Mouse (Mus musculus): ENCODE data around the gene Ubac2. TPM values are rescaled to one million over a fixed set of nuclear protein-coding genes. Genes with fewer than 3 reads are reported as not detected.

Ubac2 gene
- polyA plus RNA-seq, 1 experiment from 2014 or later = 58.9 TPM

DNA sequence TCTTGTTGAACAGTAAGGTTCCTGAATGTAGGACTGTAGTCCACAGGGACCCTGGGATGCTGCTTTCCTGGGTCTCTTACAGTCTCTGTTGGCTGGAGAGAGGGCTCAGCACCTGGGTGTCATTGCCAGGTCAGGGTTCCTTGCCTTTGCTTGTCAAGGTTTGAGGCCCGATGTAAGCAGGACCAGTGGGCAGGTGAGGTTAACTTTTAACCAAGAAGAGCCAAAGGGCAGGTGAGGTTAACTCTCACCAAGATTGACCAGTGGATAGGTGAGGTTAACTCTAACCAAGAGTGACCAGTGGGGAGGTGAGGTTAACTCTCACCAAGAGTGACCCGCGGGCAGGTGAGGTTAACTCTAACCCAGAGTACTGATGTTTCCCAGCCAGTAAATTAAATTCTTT, 110.9 kb downstream of the Ubac2 start:
- Histone ChIP-seq H3K27ac (replicated peaks) (no peak overlapping the region), H3K36me3 (peaks cover 9% of the 10 kb centered on the region), H3K4me2 (replicated peaks) (no peak overlapping the region), H3K4me1 (no peaks in the 10 kb centered on the region), H3K4me3 (no peak overlapping the region), H3K27me3 (no peaks in the 10 kb centered on the region), H3K9ac (replicated peaks) (no peak overlapping the region), H3K9me3 (no peaks in the 10 kb centered on the region)
- WGBS = 98% methylated on average over 3 of the region's 3 CpGs
- no peak for ATAC-seq (ENCODE audit: low FRiP score, low read depth)

DNA sequence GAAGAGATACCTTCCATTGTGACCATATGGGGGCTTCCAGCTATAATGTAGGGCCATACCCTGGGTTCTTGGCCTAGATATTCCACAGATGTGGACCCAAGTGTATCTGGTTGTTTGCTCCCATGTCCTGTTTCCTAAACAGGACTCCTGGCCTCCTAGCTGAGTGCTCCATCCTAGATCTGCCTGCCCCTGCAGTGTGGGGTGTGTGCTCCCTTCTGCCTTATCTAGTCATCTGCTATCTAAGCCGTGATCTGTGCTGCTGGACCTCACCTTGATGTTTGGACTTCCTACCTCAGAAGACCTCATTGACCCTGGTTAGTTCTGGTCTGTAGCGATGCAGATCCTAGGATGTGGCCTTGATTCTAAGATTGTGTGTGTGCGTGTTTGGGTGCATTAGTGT, 111.4 kb downstream of the Ubac2 start:
- no peak for ATAC-seq (ENCODE audit: low FRiP score, low read depth)
- H3K27ac ChIP-seq (replicated peaks) = no peak overlapping the region
- no peak overlapping the region for H3K9ac ChIP-seq (replicated peaks)
- H3K27me3 ChIP-seq = no peaks in the 10 kb centered on the region
- H3K36me3 ChIP-seq = peaks cover 14% of the 10 kb centered on the region
- H3K4me1 ChIP-seq = no peaks in the 10 kb centered on the region
- no peak overlapping the region for H3K4me3 ChIP-seq
- WGBS = 96% methylated on average over 3 of the region's 3 CpGs
- no peaks in the 10 kb centered on the region for H3K9me3 ChIP-seq
- no peak overlapping the region for H3K4me2 ChIP-seq (replicated peaks)

DNA sequence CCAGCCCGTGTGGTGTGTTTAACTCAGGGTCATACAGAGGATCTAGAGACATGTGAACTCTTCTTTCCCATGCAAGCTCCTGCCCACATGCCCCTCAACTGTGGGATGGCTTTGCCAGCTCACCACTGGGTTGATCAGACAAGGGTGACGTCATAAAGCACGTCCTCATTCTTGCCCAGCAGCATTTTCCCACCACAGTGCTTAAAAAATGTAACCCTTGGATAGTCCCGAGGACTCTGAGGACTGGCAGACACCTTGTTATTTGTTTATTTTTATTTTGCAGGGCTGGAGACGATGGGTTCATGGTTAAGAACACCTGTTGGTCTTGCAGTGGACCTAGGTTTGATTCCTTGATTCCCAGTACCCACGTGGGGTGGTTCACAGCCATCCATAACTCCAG, 112.5 kb downstream of the Ubac2 start:
- Histone ChIP-seq H3K27me3 (no peaks in the 10 kb centered on the region), H3K9ac (replicated peaks) (no peak overlapping the region), H3K4me1 (no peaks in the 10 kb centered on the region), H3K27ac (replicated peaks) (no peak overlapping the region), H3K4me2 (replicated peaks) (no peak overlapping the region), H3K9me3 (no peaks in the 10 kb centered on the region), H3K36me3 (peaks cover 23% of the 10 kb centered on the region), H3K4me3 (no peak overlapping the region)
- 90% methylated on average over 6 of the region's 6 CpGs for WGBS
- no peak for ATAC-seq (ENCODE audit: low FRiP score, low read depth)

DNA sequence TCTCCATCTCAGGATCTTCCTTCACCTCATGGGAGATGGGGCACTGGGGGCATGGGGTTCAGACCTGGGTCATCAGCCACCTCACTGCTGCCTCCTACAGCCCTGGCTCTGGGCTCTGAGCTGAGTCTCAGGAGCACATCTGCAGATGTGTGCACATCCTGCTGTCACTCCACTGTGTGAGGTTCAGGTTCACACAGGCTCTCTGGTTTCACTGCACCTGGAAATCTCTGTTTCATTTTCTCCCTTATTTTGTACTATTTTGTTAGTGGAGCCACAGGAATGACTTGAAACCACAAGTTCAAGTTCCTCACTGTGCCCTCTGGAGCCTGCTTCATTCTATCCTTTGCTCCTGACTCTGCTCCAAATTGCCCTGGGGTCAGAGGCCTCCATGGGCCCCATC, 113.5 kb downstream of the Ubac2 start:
- no peaks in the 10 kb centered on the region for H3K4me1 ChIP-seq
- no peak overlapping the region for H3K4me3 ChIP-seq
- peaks cover 34% of the 10 kb centered on the region for H3K36me3 ChIP-seq
- no peak overlapping the region for H3K9ac ChIP-seq (replicated peaks)
- no peak overlapping the region for H3K4me2 ChIP-seq (replicated peaks)
- no peaks in the 10 kb centered on the region for H3K9me3 ChIP-seq
- H3K27ac ChIP-seq (replicated peaks) = no peak overlapping the region
- no peak for ATAC-seq (ENCODE audit: low FRiP score, low read depth)
- H3K27me3 ChIP-seq = no peaks in the 10 kb centered on the region

DNA sequence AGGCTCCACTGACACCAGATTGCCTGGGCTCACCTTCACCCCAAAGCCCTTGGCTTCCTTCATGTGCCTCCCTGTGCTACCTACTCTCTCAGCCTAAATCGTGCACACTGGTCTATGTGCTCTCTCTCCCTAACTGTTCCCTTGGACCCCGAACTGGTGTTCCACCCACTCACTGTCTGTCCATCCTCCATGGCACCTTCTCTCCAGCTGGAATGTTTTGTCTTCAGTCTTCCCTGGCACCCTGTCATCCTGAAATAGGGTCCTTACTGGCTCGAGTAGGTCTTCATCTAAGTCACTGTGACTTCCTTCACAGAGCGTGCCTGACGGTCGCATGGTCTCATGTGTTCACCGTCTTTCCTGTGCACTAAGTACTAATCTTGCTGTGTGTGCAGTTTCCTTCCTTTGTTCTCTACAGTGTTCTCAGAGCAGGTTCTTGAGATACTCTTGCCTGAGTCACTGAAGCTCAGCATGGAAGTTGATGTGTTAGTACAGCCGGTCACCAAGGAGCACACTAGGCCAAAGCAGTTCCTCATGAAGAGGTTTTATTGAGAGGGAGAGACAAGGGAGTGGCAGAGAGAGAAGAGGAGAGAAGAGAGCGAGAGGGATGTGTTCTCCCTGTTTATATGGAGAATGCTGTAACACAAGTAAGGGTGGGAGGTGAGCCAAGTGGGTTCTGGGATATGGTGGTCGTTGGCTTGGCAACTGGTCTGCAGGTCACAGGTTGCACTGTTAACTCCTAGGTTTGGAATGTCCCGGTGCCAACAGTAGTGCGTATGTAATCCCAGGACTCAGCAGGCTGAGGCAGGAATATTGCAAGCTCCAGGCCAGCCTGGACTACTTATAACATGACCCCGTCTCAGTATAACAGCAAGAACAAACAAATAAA, 114.2 kb downstream of the Ubac2 start:
- Histone ChIP-seq H3K4me1 (no peaks in the 10 kb centered on the region), H3K27ac (replicated peaks) (no peak overlapping the region), H3K9me3 (no peaks in the 10 kb centered on the region), H3K36me3 (peaks cover 34% of the 10 kb centered on the region), H3K27me3 (no peaks in the 10 kb centered on the region), H3K4me2 (replicated peaks) (no peak overlapping the region), H3K4me3 (no peak overlapping the region), H3K9ac (replicated peaks) (no peak overlapping the region)
- no peak for ATAC-seq (ENCODE audit: low FRiP score, low read depth)
- WGBS = 93% methylated on average over 13 of the region's 13 CpGs

DNA sequence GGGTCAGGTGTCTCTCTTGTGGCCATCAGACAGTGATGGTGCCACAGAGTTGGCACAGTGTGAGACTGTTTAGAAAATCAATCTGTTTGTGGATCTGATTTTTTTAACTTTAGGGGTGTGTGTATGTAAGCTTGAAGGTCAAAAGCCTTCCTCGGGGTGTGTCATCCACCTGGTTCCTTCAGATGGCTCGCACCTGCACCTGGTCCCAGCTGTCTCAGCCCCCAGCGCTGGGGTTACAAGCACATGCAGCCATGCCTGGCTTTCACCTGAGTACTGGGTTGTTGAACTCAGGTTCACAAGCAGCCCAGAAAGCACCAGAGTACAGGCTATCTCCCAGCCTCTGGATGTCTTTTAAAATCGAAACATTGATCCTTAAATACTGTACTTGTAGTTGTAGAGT, 115.2 kb downstream of the Ubac2 start:
- Histone ChIP-seq H3K27ac (replicated peaks) (no peak overlapping the region), H3K9ac (replicated peaks) (no peak overlapping the region), H3K9me3 (no peaks in the 10 kb centered on the region), H3K27me3 (no peaks in the 10 kb centered on the region), H3K4me3 (no peak overlapping the region), H3K36me3 (peaks cover 34% of the 10 kb centered on the region), H3K4me2 (replicated peaks) (no peak overlapping the region), H3K4me1 (no peaks in the 10 kb centered on the region)
- 94% methylated on average over 4 of the region's 4 CpGs for WGBS
- ATAC-seq (ENCODE audit: low FRiP score, low read depth) = no peak

DNA sequence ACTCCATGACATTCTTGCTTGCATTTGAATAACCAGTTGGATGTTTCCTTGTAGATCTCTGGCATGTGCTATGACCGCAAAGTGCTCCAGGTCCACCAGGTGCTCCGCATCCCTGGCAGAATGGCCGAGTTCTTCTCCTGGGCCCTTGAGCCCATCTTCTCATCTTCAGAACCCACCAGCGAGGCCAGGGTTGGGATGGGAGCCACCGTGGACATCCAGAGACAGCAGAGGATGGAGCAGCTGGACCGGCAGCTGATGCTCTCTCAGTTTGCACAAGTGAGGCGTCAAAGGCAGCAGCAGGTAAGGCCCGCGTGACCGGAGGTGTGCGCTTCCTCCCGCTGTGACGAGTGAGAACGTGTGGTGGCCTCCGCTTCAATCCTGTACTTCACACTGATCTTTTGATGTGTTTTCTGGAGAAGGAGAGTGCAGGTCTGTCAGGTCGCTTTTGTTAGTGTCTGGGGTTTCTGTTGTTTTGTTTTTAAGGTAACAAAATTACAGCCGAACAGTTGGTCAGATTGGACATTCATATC, 115.8 kb downstream of the Ubac2 start:
- no peaks in the 10 kb centered on the region for H3K27me3 ChIP-seq
- peaks cover 34% of the 10 kb centered on the region for H3K36me3 ChIP-seq
- H3K4me3 ChIP-seq = no peak overlapping the region
- no peak overlapping the region for H3K27ac ChIP-seq (replicated peaks)
- H3K9me3 ChIP-seq = no peaks in the 10 kb centered on the region
- H3K4me2 ChIP-seq (replicated peaks) = no peak overlapping the region
- WGBS = 96% methylated on average over 17 of the region's 17 CpGs
- H3K4me1 ChIP-seq = no peaks in the 10 kb centered on the region
- ATAC-seq (ENCODE audit: low FRiP score, low read depth) = no peak
- no peak overlapping the region for H3K9ac ChIP-seq (replicated peaks)

DNA sequence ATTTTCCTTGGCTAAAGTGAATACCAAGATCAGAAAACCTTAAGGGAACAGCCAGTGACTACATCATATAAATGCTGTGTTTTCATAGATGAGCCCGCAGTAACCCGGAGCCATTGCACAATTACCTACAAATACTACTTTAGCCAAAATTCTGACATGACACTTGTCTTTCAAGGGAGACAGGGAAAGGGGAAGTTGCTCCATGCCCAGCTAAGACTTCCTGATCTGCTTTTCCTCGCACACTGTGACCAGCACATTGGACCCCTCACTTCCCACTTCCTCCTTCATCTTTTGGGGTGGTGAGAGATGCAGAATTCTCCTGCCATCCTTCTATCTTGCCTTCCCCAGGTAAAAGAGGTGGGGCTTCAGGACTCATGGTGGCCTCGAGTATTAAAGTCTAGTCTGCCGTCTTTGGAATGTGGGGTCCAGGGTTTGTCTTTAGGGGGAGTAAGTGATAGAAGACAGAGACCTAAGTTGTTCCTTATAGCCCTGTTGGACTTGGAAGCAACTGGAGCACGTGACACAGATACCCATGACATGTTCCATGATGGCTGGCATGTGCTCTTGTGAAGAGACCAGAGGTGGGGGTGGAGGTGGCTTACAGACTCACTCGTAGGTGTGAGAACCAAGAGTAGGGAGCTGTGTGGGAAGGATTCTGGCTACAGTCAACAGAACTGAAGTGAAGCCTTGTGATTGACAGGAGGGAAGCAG, 116.6 kb downstream of the Ubac2 start:
- H3K27ac ChIP-seq (replicated peaks) = no peak overlapping the region
- H3K9me3 ChIP-seq = no peaks in the 10 kb centered on the region
- H3K4me2 ChIP-seq (replicated peaks) = no peak overlapping the region
- H3K9ac ChIP-seq (replicated peaks) = no peak overlapping the region
- H3K27me3 ChIP-seq = no peaks in the 10 kb centered on the region
- no peak for ATAC-seq (ENCODE audit: low FRiP score, low read depth)
- H3K4me3 ChIP-seq = no peak overlapping the region
- peaks cover 33% of the 10 kb centered on the region for H3K36me3 ChIP-seq
- WGBS = 95% methylated on average over 7 of the region's 7 CpGs
- H3K4me1 ChIP-seq = no peaks in the 10 kb centered on the region

DNA sequence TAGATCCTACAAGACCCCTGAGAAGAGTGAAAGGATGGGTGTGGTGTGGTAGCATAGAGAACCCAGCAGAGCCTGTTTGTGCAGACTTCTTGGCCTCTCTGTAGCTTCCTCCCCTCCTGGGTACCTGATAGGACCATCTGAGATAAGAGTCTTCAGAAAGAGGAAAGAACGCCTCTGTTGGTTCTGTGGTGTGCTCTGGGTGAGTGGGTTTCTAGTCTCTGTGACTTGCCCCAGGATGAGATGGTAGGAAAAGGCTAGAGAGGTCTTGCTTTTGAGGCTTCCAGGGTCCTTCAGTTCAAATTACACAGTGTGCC, 117.1 kb downstream of the Ubac2 start:
- H3K27me3 ChIP-seq = no peaks in the 10 kb centered on the region

DNA sequence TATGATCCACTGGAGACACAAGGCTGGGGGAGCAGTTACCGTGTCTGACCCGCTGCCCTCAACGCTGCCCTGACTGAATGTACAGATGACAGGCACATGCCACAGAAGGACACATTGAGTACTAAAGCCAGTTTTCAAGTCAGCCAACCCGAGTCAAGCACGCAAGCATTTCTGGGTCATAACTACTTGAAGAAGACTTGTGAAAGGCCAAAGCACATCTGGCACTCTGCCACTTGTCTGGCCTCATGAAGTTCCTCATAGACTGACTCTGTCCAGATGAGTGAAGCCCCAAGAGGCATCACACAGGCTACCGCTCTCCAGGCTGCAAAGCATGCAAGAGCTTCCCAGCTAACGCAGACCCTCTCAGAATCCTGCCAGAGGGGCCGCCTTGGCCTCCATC, 118.4 kb downstream of the Ubac2 start:
- WGBS = 95% methylated on average over 8 of the region's 8 CpGs

More for the DNA sequence above, 117.1 kb downstream of the Ubac2 start:
- ATAC-seq (ENCODE audit: low FRiP score, low read depth) = no peak
- H3K4me1 ChIP-seq = no peaks in the 10 kb centered on the region
- H3K36me3 ChIP-seq = peaks cover 29% of the 10 kb centered on the region
- no peak overlapping the region for H3K27ac ChIP-seq (replicated peaks)
- no peaks in the 10 kb centered on the region for H3K9me3 ChIP-seq
- WGBS = 77% methylated on average over 1 of the region's 1 CpGs
- H3K4me3 ChIP-seq = no peak overlapping the region
- no peak overlapping the region for H3K9ac ChIP-seq (replicated peaks)
- H3K4me2 ChIP-seq (replicated peaks) = no peak overlapping the region

DNA sequence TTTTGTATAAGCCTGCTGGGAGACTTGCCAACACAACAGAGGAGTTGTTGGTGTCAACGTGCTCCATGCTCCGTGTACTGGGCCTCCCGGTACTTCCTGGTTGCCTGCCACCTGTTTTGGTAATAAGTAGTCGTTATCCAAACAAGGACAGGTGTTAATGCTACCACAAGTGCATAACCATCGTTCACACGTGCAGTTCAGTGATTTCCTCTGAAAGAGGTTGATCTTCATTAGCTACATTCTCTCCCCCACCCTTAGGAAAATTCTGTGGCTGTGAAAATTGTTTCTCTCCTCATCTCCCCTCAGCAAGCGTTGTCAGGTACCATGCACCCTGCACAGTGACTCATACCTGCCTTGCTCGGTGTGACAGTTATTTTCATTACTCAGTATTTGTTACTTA, 121.0 kb downstream of the Ubac2 start:
- Histone ChIP-seq H3K36me3 (peaks cover 29% of the 10 kb centered on the region), H3K9ac (replicated peaks) (no peak overlapping the region), H3K4me2 (replicated peaks) (no peak overlapping the region), H3K27ac (replicated peaks) (no peak overlapping the region), H3K4me3 (no peak overlapping the region), H3K4me1 (no peaks in the 10 kb centered on the region), H3K9me3 (no peaks in the 10 kb centered on the region), H3K27me3 (no peaks in the 10 kb centered on the region)
- ATAC-seq (ENCODE audit: low FRiP score, low read depth) = no peak
- WGBS = 88% methylated on average over 8 of the region's 8 CpGs

More for the DNA sequence above, 118.4 kb downstream of the Ubac2 start:
- no peak overlapping the region for H3K4me2 ChIP-seq (replicated peaks)
- no peaks in the 10 kb centered on the region for H3K4me1 ChIP-seq
- no peak overlapping the region for H3K27ac ChIP-seq (replicated peaks)
- H3K4me3 ChIP-seq = no peak overlapping the region
- H3K9me3 ChIP-seq = no peaks in the 10 kb centered on the region
- no peaks in the 10 kb centered on the region for H3K27me3 ChIP-seq
- H3K9ac ChIP-seq (replicated peaks) = no peak overlapping the region
- ATAC-seq (ENCODE audit: low FRiP score, low read depth) = no peak
- peaks cover 30% of the 10 kb centered on the region for H3K36me3 ChIP-seq

DNA sequence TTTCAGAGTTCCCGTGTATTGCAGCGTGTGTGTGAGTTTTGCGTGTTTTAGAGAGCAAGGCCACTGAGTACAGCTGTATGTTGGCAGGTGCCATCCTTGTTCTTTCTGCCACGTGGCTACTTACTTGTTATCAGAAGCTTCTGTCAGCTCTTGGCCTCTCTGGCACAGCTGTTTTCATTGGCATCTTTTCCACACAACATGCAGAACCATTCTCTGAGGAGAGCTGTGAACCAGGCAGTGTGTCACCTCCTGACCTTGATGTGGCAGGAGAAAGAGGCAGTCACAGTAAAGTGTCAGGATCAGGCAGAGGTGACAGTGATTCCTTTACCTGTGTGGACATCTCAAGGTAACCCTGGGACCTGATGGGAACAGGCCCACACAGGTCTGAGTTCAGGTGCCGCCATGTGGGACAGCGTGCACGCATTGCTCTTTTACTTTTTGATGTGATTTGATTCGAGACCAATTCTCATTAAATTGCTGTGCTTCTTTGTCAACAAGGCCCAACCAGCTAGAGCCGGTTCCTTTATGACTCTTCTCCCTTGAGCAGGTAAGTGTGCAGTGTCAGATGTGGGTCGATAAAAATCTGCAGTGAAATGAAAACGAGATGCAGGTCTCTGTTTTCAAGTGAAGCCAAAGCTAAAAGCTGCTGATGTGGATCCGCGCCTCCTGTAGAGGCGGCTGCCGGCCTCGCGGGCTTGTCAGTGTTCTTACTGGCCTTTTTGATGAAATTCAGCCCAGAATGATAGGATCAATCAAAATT, 122.1 kb downstream of the Ubac2 start:
- Histone ChIP-seq H3K4me3 (no peak overlapping the region), H3K4me1 (no peaks in the 10 kb centered on the region)
- ATAC-seq (ENCODE audit: low FRiP score, low read depth) = no peak

More for the DNA sequence above, 122.1 kb downstream of the Ubac2 start:
- no peak overlapping the region for H3K9ac ChIP-seq (replicated peaks)
- H3K27me3 ChIP-seq = no peaks in the 10 kb centered on the region
- H3K27ac ChIP-seq (replicated peaks) = no peak overlapping the region
- H3K4me2 ChIP-seq (replicated peaks) = no peak overlapping the region
- H3K9me3 ChIP-seq = no peaks in the 10 kb centered on the region
- peaks cover 19% of the 10 kb centered on the region for H3K36me3 ChIP-seq
- WGBS = 92% methylated on average over 17 of the region's 17 CpGs

All from midbrain, embryonic 12.5 days (tissue).